Comparison of ENCODE assay signal across 16 mouse cellular contexts in the genomic region with DNA sequence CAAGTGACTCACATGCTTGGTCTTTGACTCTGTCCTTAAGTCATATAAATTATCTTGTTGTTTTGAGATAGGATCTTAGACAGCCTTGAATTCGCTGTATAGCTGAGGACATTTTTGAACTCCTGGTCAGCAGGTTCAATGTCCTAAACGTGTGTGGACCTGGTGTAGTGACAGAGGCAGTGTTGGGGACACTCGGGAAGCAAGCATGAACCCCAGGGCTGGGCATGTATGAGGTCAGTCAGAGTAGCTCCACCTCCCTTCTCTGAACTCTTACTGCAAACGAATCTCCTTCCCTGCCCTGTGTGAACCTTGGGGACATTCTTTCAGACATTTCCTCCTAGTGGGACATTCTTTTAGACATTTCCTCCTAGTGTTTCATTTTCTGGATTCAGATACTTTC.
"Had no signal": no experiment of that assay in that cellular context is flagged by ENCODE, and none has a peak within 500 bp of the region (broad histone marks: within the 10 kb centered on the region; RNA-seq: fewer than 3 reads in every experiment).

No protein-coding gene starts in this region.

- ATAC-seq: midbrain, embryonic 13.5 days had no signal

- H3K27me3 ChIP-seq: limb, embryonic 12.5 days; limb, embryonic 15.5 days; lung, embryonic 15.5 days; midbrain, embryonic 13.5 days had no signal

- H3K36me3 ChIP-seq: limb, embryonic 12.5 days; limb, embryonic 15.5 days; lung, embryonic 15.5 days; midbrain, embryonic 10.5 days; midbrain, embryonic 13.5 days had no signal

- H3K27ac ChIP-seq: limb, embryonic 12.5 days; limb, embryonic 15.5 days; liver, embryonic 14.5 days; lung, embryonic 15.5 days; midbrain, embryonic 10.5 days; midbrain, embryonic 13.5 days had no signal

- H3K9me3 ChIP-seq: limb, embryonic 12.5 days; limb, embryonic 15.5 days; lung, embryonic 15.5 days; megakaryocyte, embryonic 14.5 days; midbrain, embryonic 10.5 days; midbrain, embryonic 13.5 days had no signal

- DNase-seq: kidney, adult 18-20 months; kidney, adult 9 months; kidney, postnatal 14 days; kidney, postnatal 4 days; left cerebral cortex, postnatal 4 days; lung, adult 18-20 months; lung, postnatal 10 days; lung, postnatal 36 days; thymus, postnatal 25 days had no signal

- H3K4me3 ChIP-seq: limb, embryonic 12.5 days; limb, embryonic 15.5 days; lung, embryonic 15.5 days; megakaryocyte, embryonic 14.5 days; midbrain, embryonic 10.5 days; midbrain, embryonic 13.5 days had no signal

- H3K4me2 ChIP-seq: limb, embryonic 12.5 days; limb, embryonic 15.5 days; lung, embryonic 15.5 days; midbrain, embryonic 13.5 days had no signal

- H3K4me1 ChIP-seq: limb, embryonic 12.5 days; limb, embryonic 15.5 days; lung, embryonic 15.5 days; midbrain, embryonic 13.5 days had no signal

- H3K9ac ChIP-seq: limb, embryonic 12.5 days; limb, embryonic 15.5 days; liver, embryonic 14.5 days; lung, embryonic 15.5 days; midbrain, embryonic 13.5 days had no signal
